Mouse (Mus musculus) liver, embryonic 16.5 days (tissue): ENCODE measurements around the gene Col4a1. TPM values are rescaled to one million over a fixed set of nuclear protein-coding genes. Genes with fewer than 3 reads are reported as not detected.

ENCODE experiments used
- ATAC-seq: fragments of 200-750 bp; cut with Nextera tagmentation; 2 replicates; pipeline ENCODE4 v1.8.0; 2017; ENCODE audit warnings: low read depth, mild to moderate bottlenecking, moderate number of reproducible peaks, moderate library complexity
- H3K27ac ChIP-seq: fragments of 300-500 bp; sonication (generic); 2 replicates; pipeline ENCODE4 v1.5.1; 2014; ENCODE audit warnings: mild to moderate bottlenecking, low read length
- H3K27me3 ChIP-seq: fragments of 300-500 bp; sonication (generic); 2 replicates; pipeline ENCODE4 v1.6.1; 2014; ENCODE audit warnings: low read depth, low read length, mixed read lengths; ENCODE audit not compliant: control insufficient read depth, insufficient read depth
- H3K36me3 ChIP-seq: fragments of 300-500 bp; sonication (generic); 2 replicates; pipeline ENCODE4 v1.6.1; 2014; ENCODE audit warnings: mild to moderate bottlenecking; ENCODE audit not compliant: control insufficient read depth, insufficient read depth
- H3K4me1 ChIP-seq: fragments of 300-500 bp; sonication (generic); 2 replicates; pipeline ENCODE4 v1.6.1; 2014; ENCODE audit warnings: low read depth, low read length, mixed read lengths; ENCODE audit not compliant: control insufficient read depth
- H3K4me2 ChIP-seq: fragments of 300-500 bp; sonication (generic); 2 replicates; pipeline ENCODE4 v1.6.1; 2014; ENCODE audit warnings: low read depth, low read length, mixed read lengths
- H3K4me3 ChIP-seq: fragments of 300-500 bp; sonication (generic); 2 replicates; pipeline ENCODE4 v1.5.1; 2014; ENCODE audit warnings: low read depth, mild to moderate bottlenecking, low read length
- H3K9ac ChIP-seq: fragments of 300-500 bp; sonication (generic); 2 replicates; pipeline ENCODE4 v1.6.1; 2014; ENCODE audit warnings: low read depth, low read length
- H3K9me3 ChIP-seq: fragments of 300-500 bp; sonication (generic); replicated peaks from 2 replicates; pipeline ENCODE4 v1.6.1; 2016; ENCODE audit warnings: low read length; ENCODE audit not compliant: control insufficient read depth
- WGBS: fragments of 180-500 bp; shearing (Covaris S2); extraction: QIAGEN DNeasy Blood & Tissue Kit; methylation state at CpG from one replicate; pipeline ENCODE4 v1.1.7; 2014; ENCODE audit not compliant: insufficient replicate concordance; 5-methylcytosine and 5-hydroxymethylcytosine counted together
- polyA plus RNA-seq: library from polyadenylated mRNA; unstranded; fragments of >200 nt; fragmentation: Nextera tagmentation; extraction: Ambion mirVana; gene quantifications from 2 replicates; pipeline ENCODE4 v1.2.1, GENCODE M21; 2015

The Col4a1 gene
- polyA plus RNA-seq, 1 experiment from 2014 or later: 25.7 TPM

DNA sequence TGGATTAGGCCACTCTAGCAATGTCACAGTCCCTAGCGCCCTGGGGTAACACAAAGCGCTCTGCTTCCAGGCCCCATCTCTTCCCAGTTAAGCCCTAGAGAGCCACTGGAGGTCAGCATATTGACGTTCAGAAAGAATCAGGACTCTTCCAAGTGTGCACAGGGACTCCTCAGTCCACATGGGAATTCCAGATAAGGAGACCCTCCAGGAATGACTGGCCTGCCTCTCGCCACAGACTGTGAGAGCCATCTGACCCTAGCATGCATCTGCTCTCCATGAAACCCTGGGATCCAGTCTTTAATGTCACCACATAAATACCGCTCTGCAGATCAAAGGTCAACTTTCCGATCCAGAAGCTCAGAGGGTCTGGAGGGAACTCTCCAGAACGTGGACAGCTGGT is 88.4 kb downstream of the Col4a1 start:
- Histone ChIP-seq H3K4me3 (no peak overlapping the region), H3K27ac (no peak overlapping the region), H3K27me3 (no peaks in the 10 kb centered on the region), H3K4me1 (no peaks in the 10 kb centered on the region), H3K4me2 (no peak overlapping the region), H3K9ac (no peak overlapping the region), H3K9me3 (no peaks in the 10 kb centered on the region), H3K36me3 (no peaks in the 10 kb centered on the region)
- WGBS: 56% methylated on average over 7 of the region's 7 CpGs
- ATAC-seq: no peak

DNA sequence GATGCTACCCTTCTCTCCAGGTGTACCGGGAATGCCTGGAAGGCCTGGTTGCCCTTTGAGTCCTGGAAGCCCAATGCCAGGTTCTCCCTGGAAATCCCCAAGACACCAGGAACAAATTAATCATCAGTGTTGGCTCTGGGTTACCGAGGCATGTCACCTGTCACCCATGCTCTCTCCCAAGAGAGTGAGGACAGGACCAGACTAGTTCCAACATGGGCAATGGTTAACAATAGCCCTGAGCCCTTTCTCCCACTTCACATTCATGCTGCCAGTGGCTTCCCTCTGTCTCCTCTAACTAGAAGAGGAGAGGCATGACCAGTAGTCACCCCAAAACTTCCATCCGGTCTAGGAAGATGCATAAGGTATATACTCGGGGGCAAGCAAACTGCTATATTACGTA is 91.3 kb downstream of the Col4a1 start:
- Histone ChIP-seq H3K27me3 (no peaks in the 10 kb centered on the region), H3K4me3 (no peak overlapping the region), H3K9me3 (no peaks in the 10 kb centered on the region), H3K36me3 (no peaks in the 10 kb centered on the region), H3K27ac (no peak overlapping the region), H3K4me1 (no peaks in the 10 kb centered on the region), H3K9ac (no peak overlapping the region), H3K4me2 (no peak overlapping the region)
- 74% methylated on average over 5 of the region's 5 CpGs for WGBS
- no peak for ATAC-seq

DNA sequence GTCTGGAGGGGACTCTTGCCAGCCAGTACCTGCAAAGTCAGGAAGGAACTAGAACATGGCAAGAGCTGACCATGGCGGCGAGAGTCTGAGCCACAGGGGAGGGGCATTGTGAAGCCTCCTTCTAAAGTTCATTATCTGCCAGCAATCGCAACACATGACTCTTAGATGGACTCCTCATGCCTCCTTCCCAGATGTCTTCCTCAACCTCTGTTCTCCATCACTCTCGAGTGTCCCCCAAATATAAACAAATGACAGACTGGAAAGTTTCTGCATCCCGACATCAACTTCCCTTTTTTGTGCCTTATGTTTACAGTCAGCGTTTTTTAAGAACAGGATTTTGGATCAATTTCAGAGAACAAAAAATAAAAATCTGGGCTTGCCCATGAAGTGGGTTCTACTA is 93.3 kb downstream of the Col4a1 start:
- no peak for ATAC-seq
- Histone ChIP-seq H3K9ac (no peak overlapping the region), H3K36me3 (no peaks in the 10 kb centered on the region), H3K4me2 (no peak overlapping the region), H3K4me3 (no peak overlapping the region), H3K9me3 (no peaks in the 10 kb centered on the region), H3K27me3 (no peaks in the 10 kb centered on the region), H3K4me1 (no peaks in the 10 kb centered on the region), H3K27ac (no peak overlapping the region)
- WGBS: 51% methylated on average over 6 of the region's 6 CpGs

DNA sequence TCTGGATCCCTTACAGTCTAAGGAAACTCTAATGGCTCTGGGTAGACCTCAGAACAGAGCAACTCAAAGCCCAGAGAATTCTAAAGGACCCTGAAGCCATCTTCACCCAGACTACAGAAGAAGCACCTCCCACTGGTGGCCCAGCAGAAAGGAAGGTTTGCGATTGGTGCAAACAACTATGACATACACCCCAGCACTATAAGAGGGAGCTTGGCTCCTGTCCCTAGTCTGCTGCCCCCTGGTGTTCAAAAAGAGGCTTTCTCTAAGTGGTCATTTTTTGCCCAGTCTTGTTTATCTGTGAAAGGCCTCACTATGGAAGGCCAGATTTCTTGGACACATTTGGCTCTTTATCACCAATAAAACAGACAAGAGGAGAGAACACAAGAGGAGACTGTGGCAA is 97.4 kb downstream of the Col4a1 start:
- ATAC-seq: peak; percentile 45; the same call in 1 of the 2 replicates
- H3K4me1 ChIP-seq: no peaks in the 10 kb centered on the region
- H3K4me2 ChIP-seq: no peak overlapping the region
- no peak overlapping the region for H3K9ac ChIP-seq
- H3K27me3 ChIP-seq: no peaks in the 10 kb centered on the region
- H3K27ac ChIP-seq: no peak overlapping the region
- no peaks in the 10 kb centered on the region for H3K9me3 ChIP-seq
- H3K4me3 ChIP-seq: no peak overlapping the region
- 43% methylated on average over 1 of the region's 1 CpGs for WGBS
- H3K36me3 ChIP-seq: no peaks in the 10 kb centered on the region

DNA sequence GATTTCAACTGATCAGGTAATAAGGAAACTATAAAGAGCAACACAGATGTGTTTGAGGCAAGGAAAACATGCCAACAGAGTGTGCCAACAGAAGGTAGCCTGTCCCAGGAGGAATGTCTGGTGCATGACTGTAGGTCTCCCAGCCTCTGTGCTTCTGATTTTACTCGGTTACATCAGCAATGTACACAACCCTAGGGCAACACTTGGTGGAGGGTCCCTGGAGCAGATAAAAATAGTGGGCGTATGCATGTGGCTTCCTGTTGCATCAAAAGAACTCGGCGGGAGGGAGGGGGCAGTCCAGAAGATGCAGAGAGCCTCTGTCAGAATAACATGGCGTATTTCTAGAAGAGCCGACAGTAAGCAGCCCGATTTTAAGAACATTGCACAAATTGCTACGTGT is 106.1 kb downstream of the Col4a1 start:
- H3K27me3 ChIP-seq: no peaks in the 10 kb centered on the region
- no peak overlapping the region for H3K4me2 ChIP-seq
- no peak overlapping the region for H3K9ac ChIP-seq
- no peaks in the 10 kb centered on the region for H3K9me3 ChIP-seq
- no peak overlapping the region for H3K4me3 ChIP-seq
- no peaks in the 10 kb centered on the region for H3K36me3 ChIP-seq
- 31% methylated on average over 8 of the region's 8 CpGs for WGBS
- no peak for ATAC-seq
- H3K4me1 ChIP-seq: no peaks in the 10 kb centered on the region
- H3K27ac ChIP-seq: no peak overlapping the region

DNA sequence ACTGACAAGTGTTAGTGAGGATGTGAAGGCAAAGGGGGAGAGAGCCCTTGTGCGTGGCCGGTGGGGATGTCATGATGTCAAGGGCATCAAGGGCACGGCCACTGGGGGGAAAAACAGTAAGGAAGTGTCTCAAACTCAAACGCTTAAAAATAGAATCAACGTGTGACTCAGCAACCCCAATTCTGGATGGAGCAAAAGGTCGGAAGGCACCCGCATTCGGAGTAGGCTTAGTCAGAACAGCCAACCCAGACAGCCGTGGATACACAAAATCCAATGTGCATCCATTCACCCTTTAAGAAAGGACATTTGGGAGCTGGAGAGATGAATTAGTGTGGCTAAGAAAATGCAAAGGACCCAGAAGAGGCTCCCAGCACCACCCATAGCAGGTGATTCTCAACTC is 107.1 kb downstream of the Col4a1 start:
- no peaks in the 10 kb centered on the region for H3K27me3 ChIP-seq
- no peak overlapping the region for H3K9ac ChIP-seq
- H3K4me1 ChIP-seq: no peaks in the 10 kb centered on the region
- H3K27ac ChIP-seq: no peak overlapping the region
- ATAC-seq: no peak
- no peak overlapping the region for H3K4me3 ChIP-seq
- no peaks in the 10 kb centered on the region for H3K36me3 ChIP-seq
- no peak overlapping the region for H3K4me2 ChIP-seq
- no peaks in the 10 kb centered on the region for H3K9me3 ChIP-seq
- WGBS: 49% methylated on average over 9 of the region's 9 CpGs

DNA sequence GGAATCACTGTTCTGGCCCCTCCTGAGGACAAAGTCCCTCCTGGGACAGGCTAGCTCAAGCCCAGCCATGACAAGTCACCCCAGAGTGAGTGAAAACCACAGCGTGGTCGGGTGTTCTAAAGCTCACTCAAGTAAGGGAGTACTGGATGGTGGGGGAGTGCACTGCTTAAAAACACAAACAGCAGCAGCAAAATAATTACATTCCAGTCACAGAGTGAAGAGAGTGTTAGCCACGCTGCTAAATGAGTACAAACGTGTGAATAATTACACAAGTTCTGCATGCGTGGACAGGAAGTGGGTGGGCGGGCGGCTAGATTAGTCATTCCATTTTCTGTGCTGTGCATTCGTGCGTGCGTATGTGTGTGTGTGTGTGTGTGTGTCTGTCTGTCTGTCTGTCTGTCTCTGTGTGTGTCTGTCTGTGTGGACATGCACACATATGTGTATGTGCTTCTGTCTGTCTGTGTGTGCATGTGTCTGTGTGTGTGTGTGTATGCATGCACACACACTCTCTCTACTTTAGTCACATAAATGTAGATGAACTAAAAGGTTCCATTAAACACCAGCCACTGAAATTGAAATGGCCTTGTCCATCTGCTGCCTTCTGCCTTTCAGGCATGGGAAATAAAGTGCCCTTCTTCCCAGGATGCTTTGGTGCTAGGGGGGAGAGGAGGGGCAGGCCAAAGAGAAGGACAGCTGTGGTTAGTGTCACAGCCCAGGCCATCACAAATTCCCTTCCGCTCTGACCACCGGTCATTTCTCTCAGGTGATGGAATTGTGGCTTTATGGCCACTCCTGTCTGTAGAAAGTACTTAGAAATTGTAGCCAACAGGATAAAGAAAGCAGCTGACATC is 109.1 kb downstream of the Col4a1 start:
- Histone ChIP-seq H3K9me3 (no peaks in the 10 kb centered on the region), H3K4me2 (no peak overlapping the region), H3K4me3 (no peak overlapping the region), H3K36me3 (no peaks in the 10 kb centered on the region), H3K27ac (no peak overlapping the region), H3K27me3 (no peaks in the 10 kb centered on the region), H3K9ac (no peak overlapping the region), H3K4me1 (no peaks in the 10 kb centered on the region)
- no peak for ATAC-seq
- WGBS: 53% methylated on average over 12 of the region's 12 CpGs

DNA sequence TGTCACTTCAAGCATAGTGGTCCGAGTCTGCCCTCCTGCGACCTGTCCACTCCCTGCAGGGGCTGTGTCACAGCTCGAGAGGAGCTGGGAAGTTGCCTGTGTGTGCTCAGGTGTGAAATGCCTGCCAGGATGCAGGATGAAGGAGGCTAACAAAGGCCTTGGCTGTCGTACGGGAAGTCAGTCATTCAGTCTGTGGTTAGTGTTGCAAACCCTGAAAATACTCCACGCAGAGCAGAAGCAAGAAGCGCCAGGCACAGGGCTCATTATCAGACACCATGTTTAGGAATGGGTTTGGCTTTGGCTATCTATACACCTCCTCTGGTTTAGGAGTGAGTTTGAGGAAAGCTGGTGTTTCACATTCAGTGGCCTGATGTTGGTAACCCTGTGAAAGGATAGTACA is 114.0 kb downstream of the Col4a1 start:
- no peak overlapping the region for H3K27ac ChIP-seq
- no peaks in the 10 kb centered on the region for H3K9me3 ChIP-seq
- no peaks in the 10 kb centered on the region for H3K27me3 ChIP-seq
- no peak overlapping the region for H3K4me2 ChIP-seq
- H3K4me3 ChIP-seq: no peak overlapping the region
- ATAC-seq: no peak
- H3K36me3 ChIP-seq: no peaks in the 10 kb centered on the region
- no peak overlapping the region for H3K9ac ChIP-seq
- H3K4me1 ChIP-seq: no peaks in the 10 kb centered on the region
- 37% methylated on average over 7 of the region's 7 CpGs for WGBS

DNA sequence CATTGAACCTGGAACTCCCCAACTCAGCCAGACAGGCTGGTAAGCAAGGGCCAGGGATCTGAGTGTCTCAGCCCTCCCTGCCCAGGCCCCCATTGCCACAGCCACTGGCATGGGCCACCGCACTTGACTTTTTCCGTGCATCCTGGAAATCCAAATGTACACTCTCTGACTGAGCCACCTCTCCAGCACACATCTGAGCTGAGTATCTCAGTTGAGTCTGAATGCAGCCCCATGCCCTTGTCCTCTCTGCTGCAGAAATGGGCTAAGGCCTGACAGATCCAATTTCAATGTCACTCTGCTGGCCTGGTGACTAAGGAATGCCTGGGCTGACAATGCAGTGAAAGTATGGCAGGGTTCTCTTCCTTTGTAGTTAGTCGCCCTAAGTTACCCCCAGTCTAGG is 114.6 kb downstream of the Col4a1 start:
- Histone ChIP-seq H3K27ac (no peak overlapping the region), H3K4me3 (no peak overlapping the region), H3K4me2 (no peak overlapping the region), H3K9me3 (no peaks in the 10 kb centered on the region), H3K4me1 (no peaks in the 10 kb centered on the region), H3K9ac (no peak overlapping the region), H3K27me3 (no peaks in the 10 kb centered on the region), H3K36me3 (no peaks in the 10 kb centered on the region)
- no peak for ATAC-seq
- WGBS: 66% methylated on average over 3 of the region's 3 CpGs
